Mouse (Mus musculus): Measurements from ENCODE around the gene Pebp1. TPM values are rescaled to one million over a fixed set of nuclear protein-coding genes. Genes with fewer than 3 reads are reported as not detected.

The Pebp1 gene
- polyA plus RNA-seq, 1 experiment from 2014 or later = 699 TPM

DNA sequence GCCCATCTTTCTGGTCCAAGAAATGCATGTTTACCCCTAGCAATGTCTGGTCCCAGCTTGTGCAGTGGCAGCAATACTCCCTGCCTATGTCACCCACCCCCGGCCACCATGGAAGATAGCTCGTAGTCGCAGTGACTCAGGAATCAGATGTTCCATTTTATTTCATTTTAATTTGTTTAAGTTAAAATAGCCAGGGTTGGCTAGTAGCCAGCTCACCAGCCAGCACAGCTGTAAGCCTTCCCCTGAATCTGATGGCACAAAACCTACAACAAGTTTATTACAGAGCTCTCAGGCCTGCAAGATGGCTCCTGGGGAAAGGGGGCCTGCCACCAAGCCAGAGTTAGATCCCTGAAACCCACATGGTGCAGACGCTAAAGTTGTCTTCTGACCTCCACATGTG, 48.3 kb downstream of the Pebp1 start:
- H3K9me3 ChIP-seq (ENCODE audit: control insufficient read depth, low read length) = no peaks in the 10 kb centered on the region
- ATAC-seq = no peak
- no peak overlapping the region for H3K27ac ChIP-seq (ENCODE audit: low read length)
- peaks cover 4% of the 10 kb centered on the region; the same call in 1 of the 2 replicates for H3K36me3 ChIP-seq (ENCODE audit: control insufficient read depth, insufficient read depth, low read length)
- H3K9ac ChIP-seq (ENCODE audit: low read depth, low read length) = no peak overlapping the region
- no peak overlapping the region for H3K4me2 ChIP-seq (ENCODE audit: low read depth, low read length)
- peaks cover 6% of the 10 kb centered on the region; the same call in 1 of the 2 replicates for H3K4me1 ChIP-seq (ENCODE audit: control insufficient read depth, insufficient read depth, low read length)
- 55% methylated on average over 4 of the region's 4 CpGs for WGBS
- H3K27me3 ChIP-seq (replicated peaks; ENCODE audit: control insufficient read depth, insufficient read depth, low read length) = no peaks in the 10 kb centered on the region
- no peak overlapping the region for H3K4me3 ChIP-seq (ENCODE audit: low read length)

DNA sequence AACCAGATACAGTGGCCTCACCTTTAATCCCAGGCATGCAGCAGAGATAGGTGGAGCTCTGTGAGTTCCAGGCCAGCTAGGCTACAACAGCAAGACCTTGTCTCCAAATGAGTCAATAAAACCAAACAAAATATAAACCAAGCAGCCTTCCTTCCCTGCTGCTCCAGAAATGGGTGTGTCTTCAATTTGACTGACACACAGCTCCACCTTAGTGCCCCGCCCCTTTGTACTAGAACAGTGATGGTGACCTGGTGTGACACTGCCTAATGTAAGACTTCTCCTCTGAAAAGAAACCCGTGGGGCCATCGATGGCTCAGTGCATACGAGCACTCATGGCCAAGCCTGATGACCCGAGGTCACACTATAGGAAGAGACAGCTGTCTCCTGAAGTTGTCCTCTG, 50.9 kb downstream of the Pebp1 start:
- H3K9ac ChIP-seq (ENCODE audit: low read depth, low read length) = no peak overlapping the region
- no peak overlapping the region for H3K4me2 ChIP-seq (ENCODE audit: low read depth, low read length)
- H3K36me3 ChIP-seq (ENCODE audit: control insufficient read depth, insufficient read depth, low read length) = peaks cover 8% of the 10 kb centered on the region
- no peak overlapping the region for H3K27ac ChIP-seq (ENCODE audit: low read length)
- no peak for ATAC-seq
- 0 out of 2 replicates have a peak, but pooled peaks cover 4% of the 10 kb centered on the region for H3K4me1 ChIP-seq (ENCODE audit: control insufficient read depth, insufficient read depth, low read length)
- 73% methylated on average over 5 of the region's 5 CpGs for WGBS
- H3K27me3 ChIP-seq (replicated peaks; ENCODE audit: control insufficient read depth, insufficient read depth, low read length) = no peaks in the 10 kb centered on the region
- no peaks in the 10 kb centered on the region for H3K9me3 ChIP-seq (ENCODE audit: control insufficient read depth, low read length)
- H3K4me3 ChIP-seq (ENCODE audit: low read length) = no peak overlapping the region

Other genes starting within 250 kb of the Pebp1 start
- gene Suds3, start 171.5 kb downstream of the Pebp1 start, polyA plus RNA-seq (2015; fragmentation: Nextera tagmentation; extraction: Ambion mirVana) = 20.9 and 53.6 TPM in 2 replicates
- gene Taok3, start 167.5 kb downstream of the Pebp1 start, polyA plus RNA-seq (2015; fragmentation: Nextera tagmentation; extraction: Ambion mirVana) = 51.5 and 53.7 TPM in 2 replicates
- 15.4 and 18.6 TPM in 2 replicates for gene Vsig10, start 31.5 kb upstream of the Pebp1 start, polyA plus RNA-seq (2015; fragmentation: Nextera tagmentation; extraction: Ambion mirVana)
- 43.9 and 63.3 TPM in 2 replicates for gene Wsb2, start 69.7 kb upstream of the Pebp1 start, polyA plus RNA-seq (2015; fragmentation: Nextera tagmentation; extraction: Ambion mirVana)
- 99.9 and 101 TPM in 2 replicates for gene Rfc5, start 101.4 kb upstream of the Pebp1 start, polyA plus RNA-seq (2015; fragmentation: Nextera tagmentation; extraction: Ambion mirVana)
- 0.20 and 0.28 TPM in 2 replicates for gene Ksr2, start 126.4 kb upstream of the Pebp1 start, polyA plus RNA-seq (2015; fragmentation: Nextera tagmentation; extraction: Ambion mirVana)

Data from intestine, embryonic 16.5 days (tissue).